Mouse (Mus musculus): ENCODE data around the gene Rai1. TPM values are rescaled to one million over a fixed set of nuclear protein-coding genes. Genes with fewer than 3 reads are reported as not detected.

The Rai1 gene
- polyA plus RNA-seq, 1 experiment, result 35.1 TPM

DNA sequence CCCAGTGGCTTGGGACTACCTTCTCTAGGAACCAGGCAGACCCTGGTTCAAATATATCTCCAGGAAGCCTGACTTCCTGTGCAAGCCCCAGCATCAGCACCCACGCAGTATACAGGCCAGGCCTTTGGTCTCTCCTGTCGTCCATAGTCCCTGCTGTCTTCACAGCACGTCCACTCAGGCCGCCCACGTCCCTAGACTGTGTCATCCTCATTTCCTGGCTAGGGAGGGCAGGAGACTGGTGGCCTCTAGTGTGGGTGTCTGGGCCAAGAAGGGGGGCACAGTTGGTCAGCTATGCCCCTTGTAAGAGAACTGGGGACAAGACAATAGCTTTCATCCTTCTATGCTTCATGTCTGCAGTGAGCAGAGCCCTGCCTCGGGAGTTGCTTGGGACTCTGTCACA is 87.7 kb downstream of the Rai1 start:
- DNase-seq (ENCODE audit: low spot score), result no peak

- DNase-seq (ENCODE audit: low spot score), result no peak
These were observed 88.7 kb downstream of the Rai1 start for GRCm38 (mm10) chr11:60193556-60193955.

- no peak for DNase-seq (ENCODE audit: low spot score)
These were observed 90.3 kb downstream of the Rai1 start for GRCm38 (mm10) chr11:60195108-60195507.

DNA sequence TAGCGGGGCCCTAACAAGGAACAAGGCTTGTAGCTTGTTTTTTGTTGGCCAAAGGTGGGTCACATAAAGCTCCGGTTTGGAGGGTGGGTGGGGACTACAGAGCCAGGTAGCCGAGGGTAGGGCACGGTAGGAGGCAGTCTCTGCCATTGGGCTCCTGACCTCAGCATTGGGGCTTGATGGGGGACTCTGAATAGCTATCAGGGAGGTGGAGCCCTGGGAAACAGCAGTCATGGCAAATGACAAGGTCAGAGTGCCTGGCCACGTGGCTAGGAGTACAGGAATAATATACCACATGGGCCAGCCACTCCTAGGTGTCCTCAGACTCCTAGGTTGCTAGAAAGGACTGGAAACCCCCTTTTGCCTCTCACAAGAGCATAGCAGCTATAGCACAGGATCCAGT is 91.5 kb downstream of the Rai1 start:
- no peak for DNase-seq (ENCODE audit: low spot score)

DNA sequence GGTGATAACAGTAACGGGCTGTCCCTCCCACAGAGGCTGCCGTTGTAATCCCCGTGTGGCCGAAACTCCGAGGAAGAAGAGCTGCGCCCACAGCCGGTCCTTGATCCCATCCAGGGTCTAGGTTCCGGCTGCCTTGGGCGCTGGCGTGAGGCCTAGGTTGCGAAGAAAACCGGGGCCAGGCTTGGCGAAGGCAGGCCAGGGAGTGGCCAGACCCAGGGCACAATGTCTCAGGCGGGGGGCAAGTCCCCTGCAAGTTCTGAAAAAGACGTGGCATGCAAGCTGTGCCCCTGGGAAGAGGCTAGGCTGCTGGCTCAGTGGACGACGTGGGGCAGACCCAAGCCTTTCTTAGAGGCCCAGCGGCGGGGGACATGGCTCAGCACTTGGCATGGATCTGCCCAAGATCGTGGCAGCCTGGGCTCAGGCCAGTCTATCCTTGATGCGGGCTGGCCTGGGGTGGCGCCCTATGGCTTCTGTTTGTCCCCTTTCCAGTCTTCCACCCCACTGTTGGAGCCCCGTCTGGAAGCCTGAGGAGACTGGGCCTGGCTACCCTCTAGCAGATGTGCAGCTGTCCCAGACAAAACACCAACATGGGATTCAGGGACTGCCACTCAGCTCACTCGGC is 93.3 kb downstream of the Rai1 start:
- no peak for DNase-seq (ENCODE audit: low spot score)

DNA sequence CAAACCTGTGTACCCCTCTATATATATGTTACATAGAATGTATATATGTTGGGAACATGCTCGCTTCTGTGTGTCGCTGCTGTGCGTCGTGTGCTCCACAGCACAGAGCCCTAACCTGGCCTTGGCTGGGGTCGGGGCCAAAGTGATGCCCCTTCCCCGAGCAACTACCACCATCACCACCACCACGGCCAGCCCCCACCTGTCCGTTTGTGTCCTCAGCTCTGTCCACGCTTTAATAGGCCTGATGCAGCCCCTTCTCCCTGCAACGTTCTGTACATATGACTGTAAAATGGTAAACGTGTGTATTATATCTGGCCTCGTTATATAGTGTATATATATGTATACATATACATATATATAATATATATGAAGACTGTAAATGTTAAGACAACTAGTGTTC is 93.8 kb downstream of the Rai1 start:
- DNase-seq (ENCODE audit: low spot score), result no peak

DNA sequence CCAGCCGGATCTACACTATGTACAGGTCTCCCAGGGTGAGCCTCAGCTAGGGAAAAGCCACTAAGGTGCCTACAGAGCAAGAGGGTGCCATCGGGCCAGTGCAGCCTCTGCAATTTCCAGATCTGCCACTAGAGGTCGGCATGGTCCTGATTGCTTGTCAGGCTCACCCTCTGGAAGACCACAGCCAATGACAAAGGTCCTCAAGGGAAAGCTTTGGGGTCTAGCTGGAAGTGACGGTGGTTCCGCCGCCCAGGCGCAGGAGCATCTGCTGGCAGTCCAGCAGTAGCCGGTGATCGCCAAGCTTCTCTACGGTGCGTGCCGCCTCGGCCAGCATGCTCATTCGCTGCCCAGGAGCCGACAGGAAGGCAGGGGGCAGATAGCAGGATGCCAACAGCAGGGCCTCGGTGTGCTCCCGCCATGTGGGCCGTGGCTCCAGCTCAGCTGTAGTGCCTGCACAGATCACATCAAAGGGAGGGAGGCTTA is 94.9 kb downstream of the Rai1 start:
- peak; percentile 84 for DNase-seq (ENCODE audit: low spot score)

DNA sequence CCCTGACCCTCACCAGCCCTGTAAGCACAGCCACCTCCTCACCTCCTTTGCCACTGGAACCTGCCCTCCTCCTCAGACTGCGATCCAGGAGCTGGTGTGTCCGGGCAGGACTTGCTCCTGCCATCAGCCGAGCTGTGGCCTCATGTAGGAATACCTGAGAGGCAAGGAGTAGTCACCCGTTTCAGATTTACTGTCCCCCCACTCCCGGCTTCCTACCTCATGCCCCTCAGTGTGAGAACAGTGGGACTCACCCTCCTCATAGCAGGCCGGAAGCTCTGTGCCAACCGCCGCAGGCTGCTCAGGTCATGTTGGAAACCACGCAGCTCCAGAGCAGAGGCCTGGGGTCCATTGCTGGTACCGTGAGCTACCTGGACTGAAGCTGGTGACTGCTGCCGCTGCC is 95.6 kb downstream of the Rai1 start:
- no peak for DNase-seq (ENCODE audit: low spot score)

DNA sequence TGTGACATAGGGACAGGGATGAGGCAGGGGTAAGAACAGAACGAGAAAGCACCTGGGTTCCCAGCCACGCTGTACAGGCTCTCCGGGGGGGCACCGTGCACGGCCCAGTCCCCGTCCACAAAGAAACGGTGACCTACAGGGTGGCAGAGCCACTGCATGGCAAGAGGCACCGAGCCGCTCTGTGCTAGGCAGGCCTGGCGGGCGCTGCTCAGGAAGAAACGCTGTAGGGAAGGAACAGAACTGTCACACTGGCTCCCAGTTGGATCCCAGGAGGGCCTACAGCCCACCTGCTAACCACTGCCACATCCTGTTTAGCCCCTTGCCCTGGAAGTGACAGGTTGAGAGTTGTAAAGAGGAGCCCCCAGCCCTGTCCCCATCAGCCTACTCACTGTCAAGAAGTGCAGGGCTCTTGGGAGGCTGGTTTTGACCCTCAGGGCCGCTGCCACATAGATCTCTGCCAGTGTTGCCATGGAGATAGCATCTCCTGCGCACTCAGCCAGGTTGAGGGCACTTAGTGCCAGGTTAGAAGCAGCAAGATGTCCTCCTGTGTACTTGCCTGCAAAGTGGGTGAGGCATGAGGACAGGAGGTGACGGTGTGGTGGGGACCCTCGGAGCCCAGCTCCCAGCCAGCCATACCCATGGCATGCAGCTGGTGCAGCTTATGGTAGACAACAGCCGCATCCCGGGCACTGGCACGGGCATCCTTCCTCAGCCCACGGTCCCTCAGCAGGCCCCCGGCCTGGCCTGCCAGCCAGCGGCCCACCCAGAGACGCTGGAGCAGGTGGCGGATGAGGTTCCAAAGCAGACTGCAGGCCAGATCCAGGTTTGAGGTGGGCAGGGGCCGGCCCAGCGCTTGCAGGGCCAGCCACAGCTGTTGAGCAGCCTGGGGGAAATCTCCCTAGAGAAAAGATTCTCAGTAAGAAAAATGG is 98.2 kb downstream of the Rai1 start:
- no peak for DNase-seq (ENCODE audit: low spot score)

DNA sequence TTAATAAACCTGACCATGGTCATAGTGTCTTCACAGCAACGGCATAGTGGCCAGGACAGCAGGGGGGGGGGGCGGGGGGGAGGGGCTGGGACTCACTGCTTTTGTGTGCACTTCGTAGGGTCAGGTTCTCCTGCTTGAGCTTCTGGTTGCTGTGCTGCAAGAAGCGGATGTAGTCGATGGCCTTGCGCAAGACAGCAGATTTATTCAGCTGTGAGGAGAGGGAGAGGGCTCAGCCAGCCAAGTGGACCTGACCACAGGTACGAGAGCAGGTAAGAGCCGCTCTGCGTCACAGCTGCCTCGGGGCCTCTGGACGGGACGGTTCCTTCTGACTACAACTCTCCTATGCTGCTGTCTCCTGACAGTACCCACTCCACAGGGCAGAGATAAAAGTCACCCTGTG is 100.2 kb downstream of the Rai1 start:
- DNase-seq (ENCODE audit: low spot score), result no peak

- DNase-seq (ENCODE audit: low spot score), result no peak
These were observed 101.4 kb downstream of the Rai1 start for GRCm38 (mm10) chr11:60206207-60206606.

- DNase-seq (ENCODE audit: low spot score), result no peak
These were observed 103.4 kb downstream of the Rai1 start for GRCm38 (mm10) chr11:60208201-60208600.

DNA sequence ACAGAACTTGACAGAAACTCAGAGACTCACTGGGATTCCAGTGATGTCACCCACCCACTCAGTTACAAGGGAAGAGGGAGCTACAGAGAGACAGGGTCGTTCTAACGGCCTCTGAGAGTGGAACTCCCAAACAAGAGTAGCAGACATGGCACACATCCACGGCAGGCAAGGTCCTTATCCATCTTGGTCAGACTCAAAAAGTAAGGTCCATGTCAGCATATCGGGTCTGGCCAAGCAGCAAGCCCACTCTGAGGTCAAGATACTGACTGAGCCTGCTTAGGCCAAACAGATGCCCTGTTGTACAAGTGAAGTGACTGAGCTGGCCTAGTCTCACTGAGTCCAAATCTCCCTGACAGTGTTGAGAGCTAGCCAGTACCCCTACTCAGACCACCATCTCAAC is 103.9 kb downstream of the Rai1 start:
- DNase-seq (ENCODE audit: low spot score), result no peak

DNA sequence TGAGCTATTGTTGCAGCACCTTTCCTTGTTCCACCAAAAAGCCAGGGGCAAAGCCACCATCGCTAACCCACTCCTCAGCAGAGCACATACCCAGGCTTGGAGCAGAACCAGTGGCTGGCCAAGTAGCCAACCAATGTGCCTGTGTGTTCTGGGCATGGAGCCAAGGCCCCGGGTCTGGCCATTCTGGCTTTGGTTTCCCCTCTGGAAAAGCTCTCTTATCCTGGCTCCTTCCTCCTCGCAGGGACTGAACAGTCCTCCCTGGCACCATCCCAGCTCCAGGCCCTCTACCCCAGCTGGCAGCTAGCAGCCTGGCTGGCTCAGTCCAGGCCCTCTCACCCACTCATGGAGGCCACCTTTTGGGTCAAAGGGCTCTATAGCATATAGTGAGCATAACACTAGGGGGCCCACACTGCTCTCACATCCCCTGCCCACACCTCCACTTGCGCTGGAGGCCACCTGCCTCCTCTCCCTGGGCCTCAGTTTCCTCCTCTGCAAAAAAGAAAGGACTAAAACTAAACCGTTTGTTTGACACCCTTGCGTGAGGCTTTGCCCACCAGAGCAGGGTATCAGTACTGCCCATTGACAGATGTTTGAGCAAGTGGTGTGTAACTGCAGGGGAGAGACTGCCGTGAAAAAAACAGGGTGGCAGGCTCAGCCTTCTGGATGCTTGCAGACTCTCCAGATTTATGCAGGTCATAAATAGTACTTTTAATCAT is 104.6 kb downstream of the Rai1 start:
- peak; percentile 69 for DNase-seq (ENCODE audit: low spot score)

GRCm38 (mm10) chr11:60209933-60210249 is 105.1 kb downstream of the Rai1 start:
- DNase-seq (ENCODE audit: low spot score), result no peak

- peak; percentile 93 for DNase-seq (ENCODE audit: low spot score)
These were observed 105.5 kb downstream of the Rai1 start for GRCm38 (mm10) chr11:60210305-60210724.

GRCm38 (mm10) chr11:60211152-60211551 is 106.3 kb downstream of the Rai1 start:
- DNase-seq (ENCODE audit: low spot score), result no peak

- DNase-seq (ENCODE audit: low spot score), result no peak
These were observed 106.9 kb downstream of the Rai1 start for GRCm38 (mm10) chr11:60211761-60212160.

DNA sequence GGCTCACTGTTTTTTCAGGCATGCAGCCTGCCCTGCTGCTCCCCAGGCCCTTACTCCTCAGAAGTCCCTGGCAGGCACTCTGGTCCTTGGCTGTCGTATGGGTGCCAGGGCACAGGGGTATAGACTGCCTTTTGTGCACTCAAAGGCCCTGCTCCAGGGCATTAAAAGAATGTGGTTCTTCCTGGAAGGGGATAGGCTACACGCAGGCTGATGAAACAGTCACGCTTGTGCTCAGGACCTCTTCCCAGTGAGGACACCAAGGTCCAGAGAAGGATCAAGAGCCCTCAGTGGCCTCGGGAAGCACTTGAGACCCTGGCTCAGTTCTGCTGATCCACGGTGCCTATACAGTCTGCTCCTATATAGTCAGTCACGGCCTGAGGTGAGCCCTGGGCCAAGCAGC is 108.5 kb downstream of the Rai1 start:
- DNase-seq (ENCODE audit: low spot score), result no peak

DNA sequence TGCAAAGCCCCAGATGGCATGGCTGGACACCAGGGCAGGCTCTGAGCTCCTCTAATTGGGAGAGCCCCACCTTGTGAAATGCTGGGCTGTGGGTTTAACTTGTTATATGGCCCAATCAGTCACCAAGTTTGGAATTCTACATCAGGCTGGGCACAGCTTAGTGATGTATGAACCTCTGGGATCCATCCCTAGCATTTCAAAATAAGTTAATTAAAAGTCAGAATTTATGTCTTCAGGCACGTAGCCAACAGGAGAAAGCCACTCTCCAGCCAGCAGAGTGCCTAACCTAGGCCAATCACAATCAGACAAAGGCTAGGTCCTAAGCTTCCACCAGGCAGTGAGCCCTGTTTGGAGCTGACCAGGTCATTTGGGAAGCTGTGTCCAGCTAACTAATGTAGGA is 111.9 kb downstream of the Rai1 start:
- no peak for DNase-seq (ENCODE audit: low spot score)

DNA sequence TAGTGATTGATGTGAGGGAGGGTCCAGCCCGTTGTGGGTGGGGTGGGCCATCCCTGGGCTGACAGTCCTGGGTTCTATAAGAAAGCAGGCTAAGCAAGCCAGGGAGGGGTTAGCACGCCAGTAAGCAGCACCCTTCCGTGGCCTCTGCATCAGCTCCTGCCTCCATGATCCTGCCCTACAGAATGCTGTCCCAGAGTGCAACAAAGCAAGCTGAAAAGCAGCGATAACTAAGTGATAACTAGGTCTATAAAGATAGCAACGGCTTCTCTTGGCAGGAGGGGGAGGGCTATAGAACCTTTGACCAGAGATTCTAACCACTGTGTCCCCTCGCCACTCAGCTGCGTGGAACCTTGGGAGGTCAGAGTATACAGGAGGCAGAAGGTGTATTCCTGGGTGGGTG is 112.7 kb downstream of the Rai1 start:
- no peak for DNase-seq (ENCODE audit: low spot score)

DNA sequence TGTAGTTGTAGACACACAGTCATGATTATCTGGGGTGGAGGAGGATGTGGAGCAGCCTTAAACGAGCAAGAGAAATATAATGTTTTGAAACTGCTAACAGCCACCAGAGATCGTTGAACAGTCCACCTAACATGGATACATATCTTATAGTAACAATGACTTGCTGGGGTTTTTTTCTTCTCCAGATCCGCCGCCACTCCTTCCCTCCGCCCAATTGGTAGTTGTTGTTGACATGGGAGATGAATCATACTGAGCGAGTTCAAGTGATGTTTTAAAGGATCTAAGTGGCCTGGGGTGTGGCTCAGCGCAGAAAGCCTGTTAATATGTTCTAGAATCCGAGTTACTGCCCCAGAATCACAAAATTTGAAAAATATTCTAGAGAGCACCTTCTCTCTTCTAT is 114.8 kb downstream of the Rai1 start:
- no peak for DNase-seq (ENCODE audit: low spot score)
